Mouse (Mus musculus) midbrain, embryonic 15.5 days (tissue): ENCODE results near the gene Abca4. TPM values are rescaled to one million over a fixed set of nuclear protein-coding genes. Genes with fewer than 3 reads are reported as not detected.
"Not testable (repeated sequence)": the region's sequence is repeated elsewhere in the genome, so short reads cannot be mapped to it uniquely, and the experiment has no call there.

Experiments
- ATAC-seq: fragments of 200-750 bp; cut with Nextera tagmentation; replicated peaks from 2 replicates; pipeline ENCODE4 v1.8.0; 2017; ENCODE audit warnings: moderate TSS enrichment
- H3K27ac ChIP-seq: fragments of 300-500 bp; sonication (generic); 2 replicates; pipeline ENCODE4 v1.5.1; 2015; ENCODE audit warnings: mild to moderate bottlenecking, inconsistent platforms
- H3K27me3 ChIP-seq: fragments of 300-500 bp; sonication (generic); replicated peaks from 2 replicates; pipeline ENCODE4 v1.6.1; 2015; ENCODE audit warnings: inconsistent platforms
- H3K36me3 ChIP-seq: fragments of 300-500 bp; sonication (generic); replicated peaks from 2 replicates; pipeline ENCODE4 v1.6.1; 2015; ENCODE audit warnings: inconsistent platforms
- H3K4me1 ChIP-seq: fragments of 300-500 bp; sonication (generic); 2 replicates; pipeline ENCODE4 v1.6.1; 2015; ENCODE audit warnings: inconsistent platforms
- H3K4me2 ChIP-seq: fragments of 300-500 bp; sonication (generic); 2 replicates; pipeline ENCODE4 v1.6.1; 2015; ENCODE audit warnings: inconsistent platforms, mild to moderate bottlenecking, moderate library complexity
- H3K4me3 ChIP-seq: fragments of 300-500 bp; sonication (generic); 2 replicates; pipeline ENCODE4 v1.5.1; 2015; ENCODE audit warnings: mild to moderate bottlenecking, inconsistent platforms
- H3K9ac ChIP-seq: fragments of 300-500 bp; sonication (generic); 2 replicates; pipeline ENCODE4 v1.6.1; 2015; ENCODE audit warnings: mild to moderate bottlenecking, inconsistent platforms
- H3K9me3 ChIP-seq: fragments of 300-500 bp; sonication (generic); 2 replicates; pipeline ENCODE4 v1.6.1; 2016; ENCODE audit warnings: inconsistent platforms
- WGBS: fragments of 180-500 bp; shearing (Covaris S2); methylation state at CpG from one replicate; pipeline ENCODE4 v1.1.7; 2015; ENCODE audit warnings: mixed read lengths; 5-methylcytosine and 5-hydroxymethylcytosine counted together
- polyA plus RNA-seq: library from polyadenylated mRNA; unstranded; fragments of >200 nt; fragmentation: Nextera tagmentation; extraction: Ambion mirVana; gene quantifications from 2 replicates; pipeline ENCODE4 v1.2.1, GENCODE M21; 2015

Abca4 gene
- polyA plus RNA-seq, 1 experiment from 2014 or later, result 1.3 TPM

GRCm38 (mm10) chr3:122064556-122065410, 20.5 kb downstream of the Abca4 start:
- Histone ChIP-seq H3K9me3 (no peaks in the 10 kb centered on the region), H3K9ac (no peak overlapping the region), H3K27me3 (no peaks in the 10 kb centered on the region), H3K36me3 (no peaks in the 10 kb centered on the region), H3K27ac (no peak overlapping the region), H3K4me2 (no peak overlapping the region), H3K4me3 (no peak overlapping the region), H3K4me1 (no peaks in the 10 kb centered on the region)
- WGBS, result 87% methylated on average over 13 of the region's 13 CpGs
- no peak for ATAC-seq

GRCm38 (mm10) chr3:122071769-122072168, 27.5 kb downstream of the Abca4 start:
- H3K4me2 ChIP-seq, result no peak overlapping the region
- 0 out of 2 replicates have a peak, but pooled peaks cover 4% of the 10 kb centered on the region for H3K4me1 ChIP-seq
- H3K36me3 ChIP-seq, result no peaks in the 10 kb centered on the region
- WGBS, result 65% methylated on average over 10 of the region's 10 CpGs
- no peaks in the 10 kb centered on the region; the same call in none of the 2 replicates for H3K27me3 ChIP-seq
- ATAC-seq, result no peak
- no peaks in the 10 kb centered on the region for H3K9me3 ChIP-seq
- H3K9ac ChIP-seq, result no peak overlapping the region
- H3K27ac ChIP-seq, result no peak overlapping the region
- H3K4me3 ChIP-seq, result no peak overlapping the region

GRCm38 (mm10) chr3:122072646-122073571, 28.7 kb downstream of the Abca4 start:
- no peaks in the 10 kb centered on the region for H3K36me3 ChIP-seq
- peaks cover 4% of the 10 kb centered on the region; the same call in 1 of the 2 replicates for H3K4me1 ChIP-seq
- no peak overlapping the region for H3K9ac ChIP-seq
- no peak overlapping the region for H3K4me3 ChIP-seq
- 56% methylated on average over 11 of the region's 11 CpGs for WGBS
- ATAC-seq, result no peak
- no peak overlapping the region for H3K4me2 ChIP-seq
- 0 out of 2 replicates have a peak overlapping the region, but pooled peaks have one; percentile 40 for H3K27ac ChIP-seq
- no peaks in the 10 kb centered on the region for H3K9me3 ChIP-seq
- H3K27me3 ChIP-seq, result peaks cover 2% of the 10 kb centered on the region

- Histone ChIP-seq H3K4me3 (no peak overlapping the region), H3K9me3 (no peaks in the 10 kb centered on the region), H3K9ac (no peak overlapping the region), H3K27me3 (peaks cover 2% of the 10 kb centered on the region), H3K4me1 (peaks cover 11% of the 10 kb centered on the region), H3K36me3 (no peaks in the 10 kb centered on the region), H3K4me2 (no peak overlapping the region), H3K27ac (no peak overlapping the region)
- 76% methylated on average over 5 of the region's 5 CpGs for WGBS
- no peak for ATAC-seq
Observed at GRCm38 (mm10) chr3:122073595-122073994, 29.4 kb downstream of the Abca4 start.

GRCm38 (mm10) chr3:122074334-122074733, 30.1 kb downstream of the Abca4 start:
- Histone ChIP-seq H3K9me3 (no peaks in the 10 kb centered on the region), H3K36me3 (no peaks in the 10 kb centered on the region), H3K4me2 (no peak overlapping the region), H3K27me3 (peaks cover 2% of the 10 kb centered on the region), H3K9ac (no peak overlapping the region), H3K4me3 (no peak overlapping the region), H3K4me1 (peaks cover 11% of the 10 kb centered on the region), H3K27ac (peak overlapping the region; percentile 49; the same call in 1 of the 2 replicates)
- ATAC-seq, result no peak
- 22% methylated on average over 10 of the region's 10 CpGs for WGBS

GRCm38 (mm10) chr3:122078141-122078540, 33.9 kb downstream of the Abca4 start:
- H3K4me3 ChIP-seq, result no peak overlapping the region
- no peak overlapping the region for H3K9ac ChIP-seq
- peaks cover 11% of the 10 kb centered on the region for H3K4me1 ChIP-seq
- peak; percentile 85 for ATAC-seq
- 10% methylated on average over 6 of the region's 6 CpGs for WGBS
- no peaks in the 10 kb centered on the region for H3K36me3 ChIP-seq
- H3K27ac ChIP-seq, result peak overlapping the region; percentile 25; the same call in 1 of the 2 replicates
- H3K9me3 ChIP-seq, result no peaks in the 10 kb centered on the region
- peaks cover 2% of the 10 kb centered on the region for H3K27me3 ChIP-seq
- no peak overlapping the region for H3K4me2 ChIP-seq

- Histone ChIP-seq H3K4me1 (peaks cover 8% of the 10 kb centered on the region), H3K9ac (no peak overlapping the region), H3K4me3 (no peak overlapping the region), H3K27me3 (peaks cover 2% of the 10 kb centered on the region), H3K9me3 (no peaks in the 10 kb centered on the region), H3K4me2 (no peak overlapping the region), H3K36me3 (no peaks in the 10 kb centered on the region), H3K27ac (no peak overlapping the region)
- ATAC-seq, result no peak
- 83% methylated on average over 6 of the region's 6 CpGs for WGBS
Observed at GRCm38 (mm10) chr3:122079172-122079571, 34.9 kb downstream of the Abca4 start.

- not testable (repeated sequence) for H3K9ac ChIP-seq, H3K27ac ChIP-seq, H3K4me2 ChIP-seq, H3K27me3 ChIP-seq, H3K36me3 ChIP-seq, H3K9me3 ChIP-seq, H3K4me3 ChIP-seq, ATAC-seq
- peaks cover 19% of the 10 kb centered on the region for H3K4me1 ChIP-seq
- 91% methylated on average over 8 of the region's 8 CpGs for WGBS
Observed at GRCm38 (mm10) chr3:122081634-122082033, 37.4 kb downstream of the Abca4 start.

GRCm38 (mm10) chr3:122082338-122082737, 38.1 kb downstream of the Abca4 start:
- Histone ChIP-seq H3K4me2 (no peak overlapping the region), H3K9ac (no peak overlapping the region), H3K27me3 (peaks cover 2% of the 10 kb centered on the region; the same call in 1 of the 2 replicates), H3K4me3 (no peak overlapping the region), H3K27ac (no peak overlapping the region), H3K9me3 (no peaks in the 10 kb centered on the region), H3K36me3 (no peaks in the 10 kb centered on the region), H3K4me1 (peaks cover 19% of the 10 kb centered on the region)
- ATAC-seq, result no peak
- 86% methylated on average over 7 of the region's 7 CpGs for WGBS

GRCm38 (mm10) chr3:122085157-122085989, 41.1 kb downstream of the Abca4 start:
- Histone ChIP-seq H3K27ac (no peak overlapping the region), H3K9me3 (no peaks in the 10 kb centered on the region), H3K27me3 (peaks cover 9% of the 10 kb centered on the region; the same call in 1 of the 2 replicates), H3K36me3 (no peaks in the 10 kb centered on the region), H3K4me2 (peak overlapping the region; percentile 38), H3K4me1 (peaks cover 12% of the 10 kb centered on the region), H3K9ac (no peak overlapping the region), H3K4me3 (no peak overlapping the region)
- ATAC-seq, result peak; percentile 52
- 15% methylated on average over 18 of the region's 18 CpGs for WGBS

GRCm38 (mm10) chr3:122088054-122088681, 43.9 kb downstream of the Abca4 start:
- Histone ChIP-seq H3K9ac (no peak overlapping the region), H3K27me3 (0 out of 2 replicates have a peak, but pooled peaks cover 9% of the 10 kb centered on the region), H3K4me3 (no peak overlapping the region), H3K36me3 (no peaks in the 10 kb centered on the region), H3K27ac (no peak overlapping the region), H3K4me1 (peaks cover 12% of the 10 kb centered on the region), H3K9me3 (no peaks in the 10 kb centered on the region), H3K4me2 (no peak overlapping the region)
- 85% methylated on average over 11 of the region's 11 CpGs for WGBS
- no peak for ATAC-seq
